Mouse (Mus musculus) heart, postnatal 0 days (tissue): ENCODE measurements around the gene Adgrv1. TPM values are rescaled to one million over a fixed set of nuclear protein-coding genes. Genes with fewer than 3 reads are reported as not detected.

Experiments
- ATAC-seq: fragments of 200-750 bp; cut with Nextera tagmentation; 2 replicates; pipeline ENCODE4 v1.8.0; 2017; ENCODE audit warnings: low read depth, moderate number of reproducible peaks, moderate library complexity; ENCODE audit not compliant: insufficient read depth
- DNase-seq: peaks from one replicate; pipeline ENCODE4 v3.0.0-alpha.2; 2016; ENCODE audit warnings: low spot score
- H3K27ac ChIP-seq: fragments of 300-500 bp; sonication (generic); 2 replicates; pipeline ENCODE4 v1.5.1; 2014; ENCODE audit warnings: low read depth, mild to moderate bottlenecking
- H3K27me3 ChIP-seq: fragments of 300-500 bp; sonication (generic); 2 replicates; pipeline ENCODE4 v1.6.1; 2014; ENCODE audit warnings: low read length, mixed read lengths; ENCODE audit not compliant: control insufficient read depth, insufficient read depth
- H3K36me3 ChIP-seq: fragments of 300-500 bp; sonication (generic); replicated peaks from 2 replicates; pipeline ENCODE4 v1.6.1; 2014; ENCODE audit warnings: low read length, mixed read lengths; ENCODE audit not compliant: control insufficient read depth, insufficient read depth
- H3K4me1 ChIP-seq: fragments of 300-500 bp; sonication (generic); 2 replicates; pipeline ENCODE4 v1.6.1; 2014; ENCODE audit warnings: antibody characterized with exemption; ENCODE audit not compliant: control insufficient read depth, insufficient read depth
- H3K4me2 ChIP-seq: fragments of 300-500 bp; sonication (generic); 2 replicates; pipeline ENCODE4 v1.6.1; 2014; ENCODE audit warnings: low read depth, mild to moderate bottlenecking, low read length, moderate library complexity
- H3K4me3 ChIP-seq: fragments of 300-500 bp; sonication (generic); 2 replicates; pipeline ENCODE4 v1.5.1; 2014; ENCODE audit warnings: low read depth, low read length
- H3K9ac ChIP-seq: fragments of 300-500 bp; sonication (generic); replicated peaks from 2 replicates; pipeline ENCODE4 v1.6.1; 2014; ENCODE audit warnings: low read depth, low read length, mixed read lengths
- H3K9me3 ChIP-seq: fragments of 300-500 bp; sonication (generic); replicated peaks from 2 replicates; pipeline ENCODE4 v1.6.1; 2016; ENCODE audit warnings: low read length; ENCODE audit not compliant: control insufficient read depth
- CTCF ChIP-seq: IDR thresholded peaks from 2 replicates; pipeline ENCODE4 v1.5.1; 2016; ENCODE audit warnings: antibody characterized with exemption, control low read depth, low read depth
- EP300 ChIP-seq: IDR thresholded peaks from 2 replicates; pipeline ENCODE4 v1.6.1; 2016; ENCODE audit warnings: antibody characterized with exemption, low read depth
- WGBS: fragments of 180-500 bp; shearing (Covaris S2); extraction: QIAGEN DNeasy Blood & Tissue Kit; methylation state at CpG from one replicate; pipeline ENCODE4 v1.1.7; 2014; 5-methylcytosine and 5-hydroxymethylcytosine counted together
- polyA plus RNA-seq: library from polyadenylated mRNA; unstranded; fragments of >200 nt; fragmentation: Nextera tagmentation; extraction: Ambion mirVana; gene quantifications from 2 replicates; pipeline ENCODE4 v1.2.1, GENCODE M21; 2015
- total RNA-seq: library from RNA; depleted of rRNA; stranded (reverse); fragments of >200 nt; gene quantifications from 2 replicates; pipeline ENCODE4 v1.2.3, GENCODE M21; 2014; ENCODE audit warnings: low replicate concordance

Gene Adgrv1
- total and polyA plus RNA-seq, 2 experiments from 2014 or later = 0.68 to 10.5 TPM

DNA sequence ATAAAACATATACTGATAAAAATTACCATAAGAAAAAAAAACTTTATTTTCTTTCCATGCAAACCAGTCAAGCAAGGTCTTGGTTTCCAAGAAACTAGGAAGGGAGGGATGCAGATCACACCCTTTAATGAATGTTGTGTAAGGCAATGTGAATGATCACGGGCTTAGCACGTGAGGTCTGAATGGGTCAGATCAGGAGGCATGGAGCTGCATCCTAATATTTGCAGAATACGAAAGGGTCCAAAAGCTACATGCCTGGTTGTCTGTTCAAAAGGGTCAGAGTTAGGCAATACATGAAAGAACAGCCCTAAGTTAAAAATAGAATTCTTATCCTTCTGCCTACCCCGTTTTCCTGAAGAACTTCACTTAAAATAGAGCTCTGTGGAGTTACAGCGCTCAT is 303.2 kb downstream of the Adgrv1 start:
- no peak overlapping the region for H3K9ac ChIP-seq
- H3K9me3 ChIP-seq = no peaks in the 10 kb centered on the region
- 68% methylated on average over 5 of the region's 5 CpGs for WGBS
- no peak overlapping the region for H3K4me2 ChIP-seq
- H3K36me3 ChIP-seq = no peaks in the 10 kb centered on the region
- H3K4me1 ChIP-seq = no peaks in the 10 kb centered on the region
- DNase-seq (no peak), ATAC-seq (no peak)
- TF ChIP-seq EP300 = no peak
- H3K27me3 ChIP-seq = no peaks in the 10 kb centered on the region
- no peak overlapping the region for H3K27ac ChIP-seq
- no peak overlapping the region for H3K4me3 ChIP-seq

- no peaks in the 10 kb centered on the region for H3K27me3 ChIP-seq
- ATAC-seq (no peak), DNase-seq (no peak)
- H3K9me3 ChIP-seq = no peaks in the 10 kb centered on the region
- H3K27ac ChIP-seq = no peak overlapping the region
- no peak overlapping the region for H3K4me3 ChIP-seq
- TF ChIP-seq CTCF (no peak), EP300 (no peak)
- no peak overlapping the region for H3K9ac ChIP-seq
- H3K4me1 ChIP-seq = no peaks in the 10 kb centered on the region
- no peak overlapping the region for H3K4me2 ChIP-seq
- WGBS = 79% methylated on average over 1 of the region's 1 CpGs
- no peaks in the 10 kb centered on the region for H3K36me3 ChIP-seq
Observed at GRCm38 (mm10) chr13:81328181-81328580, 304.8 kb downstream of the Adgrv1 start.

DNA sequence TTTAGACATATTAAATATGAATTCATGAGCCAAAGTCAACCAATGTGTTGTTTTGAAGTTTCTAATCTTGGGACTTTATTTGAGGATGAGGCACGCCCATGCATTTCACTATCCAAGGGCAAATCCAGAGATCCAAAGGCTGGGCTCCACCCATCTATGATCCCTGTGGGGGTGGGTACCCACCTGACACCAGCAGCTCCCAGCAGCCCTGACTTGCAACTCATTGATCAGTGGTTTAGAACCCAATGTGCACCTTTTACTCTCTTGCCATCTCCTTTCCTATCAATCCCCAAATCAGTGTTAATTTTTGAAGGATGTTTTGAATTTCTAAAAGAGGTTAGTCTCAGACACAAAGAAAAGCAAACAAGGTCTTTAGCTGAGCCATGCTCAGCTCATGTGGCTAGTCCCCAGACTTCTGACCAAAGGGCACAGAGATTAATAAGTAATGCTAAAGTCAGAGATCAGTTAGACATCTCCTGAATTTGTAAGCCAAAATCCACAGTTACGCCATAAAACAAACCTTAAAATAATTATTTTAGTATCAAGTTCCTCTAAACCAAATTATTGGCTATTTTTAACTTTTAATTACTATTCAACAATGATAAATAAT is 307.2 kb downstream of the Adgrv1 start:
- no peak overlapping the region for H3K27ac ChIP-seq
- H3K4me1 ChIP-seq = no peaks in the 10 kb centered on the region
- TF ChIP-seq CTCF (no peak), EP300 (no peak)
- H3K27me3 ChIP-seq = no peaks in the 10 kb centered on the region
- ATAC-seq (no peak), DNase-seq (no peak)
- H3K9me3 ChIP-seq = no peaks in the 10 kb centered on the region
- WGBS = 86% methylated on average over 2 of the region's 2 CpGs
- H3K4me3 ChIP-seq = no peak overlapping the region
- no peak overlapping the region for H3K9ac ChIP-seq
- H3K36me3 ChIP-seq = no peaks in the 10 kb centered on the region
- H3K4me2 ChIP-seq = no peak overlapping the region

DNA sequence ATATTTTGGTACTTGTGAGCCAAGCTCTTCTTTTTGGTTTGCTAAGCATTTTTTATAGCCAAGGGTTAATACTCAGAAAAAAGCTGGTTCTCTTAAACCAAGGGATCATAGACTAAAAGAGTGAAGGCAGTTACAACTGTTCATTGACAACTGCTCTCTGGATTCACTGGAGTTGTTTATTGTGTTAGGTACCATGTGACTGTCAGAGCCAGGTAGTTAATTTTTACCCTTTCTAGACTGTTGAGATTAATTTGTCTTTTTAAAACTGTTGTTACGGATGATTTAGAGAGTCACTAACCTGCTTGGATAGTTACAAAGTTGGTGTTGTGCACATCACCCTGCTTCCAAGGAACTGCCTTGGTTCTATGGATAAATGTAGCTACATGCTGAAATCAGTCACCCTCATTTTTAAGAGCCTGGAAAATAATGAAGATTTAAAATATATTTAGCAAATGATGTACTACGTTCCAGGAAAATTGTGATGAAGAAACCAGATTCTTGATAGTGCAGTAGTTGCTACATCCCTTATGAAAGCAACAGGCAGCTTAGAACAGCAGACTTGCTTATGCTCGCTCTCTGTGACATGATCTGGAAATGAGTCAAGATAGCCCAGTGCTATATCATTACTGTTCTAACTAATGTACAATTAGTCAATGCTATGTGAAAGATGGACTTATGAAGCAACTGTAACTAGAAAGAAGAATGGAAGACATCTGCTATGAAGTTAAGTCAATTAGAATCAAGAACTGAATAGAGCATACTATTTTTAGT is 309.2 kb downstream of the Adgrv1 start:
- no peaks in the 10 kb centered on the region for H3K36me3 ChIP-seq
- WGBS = 76% methylated on average over 3 of the region's 3 CpGs
- DNase-seq = no peak

DNA sequence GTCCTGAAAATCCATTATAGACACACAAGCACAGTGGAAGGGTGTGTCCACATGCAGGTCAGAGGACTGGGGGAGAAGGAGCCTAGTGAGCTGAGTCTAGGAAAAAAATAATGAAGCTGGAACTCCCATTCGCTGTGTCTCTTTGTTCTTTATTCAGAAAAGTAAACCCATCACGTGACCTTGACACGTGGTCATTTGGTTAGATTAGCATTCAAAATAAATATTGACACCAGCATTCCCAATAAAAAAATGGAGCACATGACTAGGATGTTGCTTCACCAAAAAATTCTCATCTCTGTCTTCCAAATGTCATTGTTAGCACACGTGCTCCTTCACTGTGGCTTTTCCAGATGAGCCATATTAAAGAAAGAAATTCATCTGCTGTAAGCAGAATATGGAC is 316.4 kb downstream of the Adgrv1 start:
- TF ChIP-seq EP300 (no peak), CTCF (no peak)
- no peaks in the 10 kb centered on the region for H3K9me3 ChIP-seq
- no peak overlapping the region for H3K27ac ChIP-seq
- 77% methylated on average over 4 of the region's 4 CpGs for WGBS
- H3K36me3 ChIP-seq = no peaks in the 10 kb centered on the region
- ATAC-seq (no peak), DNase-seq (no peak)
- no peaks in the 10 kb centered on the region for H3K4me1 ChIP-seq
- no peak overlapping the region for H3K4me2 ChIP-seq
- H3K27me3 ChIP-seq = no peaks in the 10 kb centered on the region
- H3K9ac ChIP-seq = no peak overlapping the region
- no peak overlapping the region for H3K4me3 ChIP-seq

More for the DNA sequence above, 309.2 kb downstream of the Adgrv1 start:
- H3K4me3 ChIP-seq = no peak overlapping the region
- H3K9ac ChIP-seq = no peak overlapping the region
- H3K27ac ChIP-seq = no peak overlapping the region
- H3K4me2 ChIP-seq = no peak overlapping the region
- TF ChIP-seq CTCF = no peak
- TF ChIP-seq EP300 = no peak
- no peaks in the 10 kb centered on the region for H3K27me3 ChIP-seq
- no peak for ATAC-seq
- no peaks in the 10 kb centered on the region for H3K4me1 ChIP-seq
- H3K9me3 ChIP-seq = no peaks in the 10 kb centered on the region
